Mouse (Mus musculus) olfactory bulb, adult 2 months (tissue): Measurements from ENCODE around the gene Stum.

ENCODE experiments used
- CTCF ChIP-seq: fragments of 200-500 bp; IDR thresholded peaks from 2 replicates; pipeline ENCODE4 v1.5.1; 2012; ENCODE audit warnings: low read depth, mild to moderate bottlenecking, low read length, moderate library complexity; ENCODE audit not compliant: insufficient read depth
- POLR2A ChIP-seq: fragments of 200-500 bp; IDR thresholded peaks from 2 replicates; pipeline ENCODE4 v1.6.1; 2012; ENCODE audit warnings: mild to moderate bottlenecking, low read depth, low read length, moderate library complexity; ENCODE audit not compliant: insufficient read depth

- TF ChIP-seq CTCF = no peak
- TF ChIP-seq POLR2A = no peak
These were observed 17.7 kb downstream of the Stum start for GRCm38 (mm10) chr1:180465620-180466019.
